Mouse (Mus musculus) heart, adult 9 months (tissue): ENCODE results near the gene Gaa.
A peak's percentile ranks its signal among the peaks of the same experiment; 100 is the strongest.
"Not testable (repeated sequence)": the region's sequence is repeated elsewhere in the genome, so short reads cannot be mapped to it uniquely, and the experiment has no call there.

Experiments
- DNase-seq, 2 experiments: peaks; one replicate each; pipeline ENCODE4 v3.0.0; 2022; ENCODE audit warnings: low spot score in 2 of 2

The Gaa gene

DNA sequence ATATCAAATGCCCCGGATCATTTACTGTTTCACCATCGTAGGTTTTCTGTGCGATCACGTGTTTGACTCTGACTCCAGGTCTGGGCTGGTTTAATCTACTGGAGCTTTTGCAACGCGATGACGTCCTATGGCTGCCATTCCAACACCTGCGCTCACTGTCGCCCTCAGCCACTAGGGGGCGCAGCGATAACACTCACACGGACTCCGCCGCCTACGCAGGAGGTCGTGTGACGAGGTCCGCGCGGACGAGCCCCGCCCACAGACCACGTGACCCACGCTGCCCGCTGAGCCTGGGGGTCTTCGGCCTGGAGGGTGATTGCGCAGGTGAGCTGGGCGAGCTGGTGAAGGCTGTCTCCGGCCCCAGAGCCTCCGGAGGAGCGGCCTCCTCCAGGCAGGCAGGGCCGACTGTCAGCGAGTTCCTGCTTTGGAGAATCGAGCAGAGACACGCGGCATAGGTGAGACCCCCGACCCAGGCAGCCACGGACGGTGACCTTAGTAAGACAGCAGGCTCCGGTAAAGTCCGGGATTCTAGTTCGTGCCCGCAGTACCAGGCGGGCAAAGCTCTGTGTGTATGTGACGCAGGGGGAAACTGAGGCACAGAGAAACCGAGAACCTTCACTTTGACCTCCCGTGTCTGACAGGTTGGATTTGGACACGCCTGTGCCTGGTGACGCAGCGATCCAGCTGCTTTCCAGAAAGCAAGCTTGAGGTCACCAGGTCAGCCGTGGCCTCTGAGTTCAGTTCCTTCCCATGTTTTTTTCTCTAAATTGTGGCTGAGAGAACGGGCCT, at the start of gene Gaa:
Gene Gaa (plus strand): TSS at position 120 of the 789 bp plus-strand sequence.
- DNase-seq: peak; percentile 89 to 94

DNA sequence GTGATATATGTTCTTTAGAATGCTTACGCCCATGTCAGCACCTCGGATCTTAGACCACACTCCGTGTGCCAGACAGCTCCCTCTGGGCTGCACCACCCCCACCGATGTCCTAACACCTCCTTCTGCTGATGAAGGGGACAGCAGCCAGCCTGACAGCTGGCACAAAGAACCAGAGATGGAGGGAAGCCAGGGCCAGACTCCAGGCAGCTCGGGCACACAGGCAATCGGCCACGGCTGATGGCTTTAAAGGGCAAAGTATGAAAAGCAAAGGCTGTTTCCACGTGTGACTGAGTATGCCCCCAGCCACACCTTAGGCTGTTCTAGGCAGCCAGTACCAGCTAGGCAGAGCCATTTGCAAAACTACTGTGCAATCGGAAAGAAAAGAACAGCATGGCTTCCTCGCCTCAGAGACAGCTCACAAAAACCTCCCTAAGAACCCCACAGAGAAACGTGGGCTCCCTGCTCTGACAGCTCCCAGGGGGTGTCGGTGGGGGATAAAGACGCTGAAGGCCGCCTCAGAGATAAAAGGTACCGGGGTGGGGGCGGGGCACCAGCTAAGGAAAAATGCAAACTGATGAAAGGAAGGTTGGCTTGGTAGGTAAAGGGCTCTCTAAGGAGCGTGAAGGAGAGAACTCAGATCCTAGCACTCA, 47.7 kb upstream of the Gaa start:
- DNase-seq: peak; percentile 49 to 78

DNA sequence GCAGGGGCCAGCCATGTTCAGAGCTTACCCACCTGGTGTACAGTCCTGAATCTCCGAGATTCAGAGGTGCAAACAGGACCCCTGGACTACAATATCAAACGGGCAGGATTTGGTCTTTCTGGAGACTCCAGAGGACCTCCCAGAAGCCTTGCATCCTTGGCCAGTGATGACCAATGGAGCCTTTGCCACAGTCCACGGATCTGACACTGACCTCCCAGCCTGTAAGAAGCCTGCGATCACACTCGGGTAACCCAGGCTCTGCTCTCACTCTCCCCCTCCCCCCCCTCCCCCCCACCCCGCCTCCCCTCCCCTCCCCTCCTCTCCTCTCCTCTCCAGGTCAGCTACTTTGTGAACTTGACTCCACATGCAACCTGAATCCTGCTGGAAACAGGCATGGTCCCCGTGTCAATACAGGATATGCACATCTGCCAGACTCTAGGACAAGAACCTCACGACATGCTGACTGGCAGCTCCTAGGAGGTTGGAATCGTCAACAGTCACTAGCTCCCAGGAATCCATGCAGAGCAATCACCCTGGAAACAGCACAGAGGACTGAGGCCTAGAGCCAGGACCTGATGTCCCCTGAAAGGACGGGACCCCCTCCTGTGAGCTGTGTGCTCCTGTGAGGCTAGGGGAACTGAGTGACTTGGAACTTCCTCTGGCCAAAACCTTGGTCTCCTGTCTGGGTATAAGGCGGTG, 45.7 kb upstream of the Gaa start:
- DNase-seq: no peak

DNA sequence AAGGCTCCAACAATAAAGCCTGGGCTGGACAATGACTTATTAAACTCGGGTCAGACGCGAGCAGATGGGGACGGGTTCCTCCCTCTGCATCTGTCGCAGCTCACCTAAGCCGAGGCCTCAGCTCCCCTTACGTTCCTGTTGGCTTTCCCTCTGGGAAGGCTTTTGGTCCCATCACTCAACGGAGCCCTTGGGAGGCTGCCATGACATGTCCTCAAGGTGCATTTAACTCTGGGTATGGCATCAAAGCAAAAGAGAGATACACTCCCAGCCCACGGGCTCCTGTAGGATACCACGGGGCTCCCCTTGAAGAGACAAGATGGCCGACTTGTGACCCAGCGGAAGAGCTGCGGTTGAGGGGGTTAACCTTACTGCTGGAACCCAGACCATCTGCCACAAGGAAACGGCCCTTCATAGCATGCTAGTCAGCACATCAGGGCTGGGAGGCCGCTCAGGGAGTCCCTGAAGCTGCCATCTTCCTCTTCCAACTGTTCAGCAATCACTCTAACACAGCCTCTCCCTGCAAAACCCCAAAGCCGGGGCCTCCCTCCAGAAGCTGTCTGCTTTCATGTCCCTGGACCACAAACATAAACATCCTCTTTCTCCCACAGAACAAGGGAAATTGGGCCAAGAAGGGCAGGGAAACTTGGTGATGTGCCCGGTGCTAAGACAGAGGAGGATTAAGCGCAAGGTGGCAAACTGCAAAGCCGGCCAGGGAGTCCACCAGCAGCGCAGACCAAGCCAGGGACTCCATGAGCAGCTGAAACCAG, 44.4 kb upstream of the Gaa start:
- no peak for DNase-seq

DNA sequence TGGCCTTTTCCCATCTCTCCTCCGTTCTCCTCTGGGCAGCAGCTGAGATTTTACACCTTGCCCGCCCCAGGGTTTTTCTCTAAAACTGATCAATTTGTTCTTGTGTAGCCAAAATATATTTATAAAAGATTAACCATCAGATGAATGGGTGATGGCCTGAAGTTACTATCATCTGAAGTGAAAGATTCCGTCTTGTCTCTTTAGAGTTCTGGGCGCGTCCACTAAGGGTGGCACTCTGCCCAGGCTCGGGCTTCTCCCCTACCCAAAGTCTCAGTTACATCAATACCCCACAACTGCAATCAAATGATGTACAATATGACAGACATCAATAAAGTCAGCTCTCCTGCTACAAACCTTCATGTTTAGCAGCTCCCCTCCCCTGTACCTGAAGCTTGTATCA, 42.8 kb upstream of the Gaa start:
- DNase-seq: no peak

DNA sequence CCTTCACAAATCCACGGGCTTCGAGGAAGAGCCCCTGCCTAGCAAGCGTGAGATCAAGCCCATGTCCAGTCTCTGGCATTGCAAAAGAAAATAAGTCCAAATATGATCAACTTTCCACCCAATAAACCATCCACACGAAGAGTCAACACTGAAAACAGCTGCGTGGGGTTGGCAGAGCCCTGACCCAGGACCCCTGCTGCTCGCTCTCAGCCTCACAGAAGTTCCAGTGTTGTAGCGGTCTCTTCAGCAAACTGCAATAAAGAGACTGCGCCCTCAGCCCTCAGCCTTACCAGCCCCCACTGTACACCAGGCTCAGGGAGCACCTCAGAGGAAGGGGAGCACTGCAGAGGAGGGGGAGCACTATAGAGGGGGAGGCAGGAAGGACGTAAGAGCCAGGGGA, 42.1 kb upstream of the Gaa start:
- DNase-seq: no peak

DNA sequence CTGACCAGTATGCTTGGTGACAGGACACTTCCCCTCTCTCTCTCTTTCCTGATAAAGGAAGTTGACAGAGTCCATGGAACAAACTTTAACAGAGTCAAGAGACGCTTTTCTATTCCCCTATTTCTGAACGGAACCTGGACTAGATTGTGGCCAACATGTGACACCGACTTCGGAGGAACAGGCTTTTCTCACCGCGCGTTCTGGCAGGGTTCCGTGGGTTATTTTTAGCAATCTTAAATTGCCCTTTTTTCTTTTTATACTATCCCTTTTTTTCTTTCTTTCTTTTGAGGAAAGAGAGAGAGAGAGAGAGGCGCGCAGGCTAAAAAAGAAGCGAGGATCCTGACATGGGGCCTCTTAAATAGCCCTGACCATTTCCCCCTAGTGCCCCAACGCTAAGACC, 40.1 kb upstream of the Gaa start:
- no peak for DNase-seq

DNA sequence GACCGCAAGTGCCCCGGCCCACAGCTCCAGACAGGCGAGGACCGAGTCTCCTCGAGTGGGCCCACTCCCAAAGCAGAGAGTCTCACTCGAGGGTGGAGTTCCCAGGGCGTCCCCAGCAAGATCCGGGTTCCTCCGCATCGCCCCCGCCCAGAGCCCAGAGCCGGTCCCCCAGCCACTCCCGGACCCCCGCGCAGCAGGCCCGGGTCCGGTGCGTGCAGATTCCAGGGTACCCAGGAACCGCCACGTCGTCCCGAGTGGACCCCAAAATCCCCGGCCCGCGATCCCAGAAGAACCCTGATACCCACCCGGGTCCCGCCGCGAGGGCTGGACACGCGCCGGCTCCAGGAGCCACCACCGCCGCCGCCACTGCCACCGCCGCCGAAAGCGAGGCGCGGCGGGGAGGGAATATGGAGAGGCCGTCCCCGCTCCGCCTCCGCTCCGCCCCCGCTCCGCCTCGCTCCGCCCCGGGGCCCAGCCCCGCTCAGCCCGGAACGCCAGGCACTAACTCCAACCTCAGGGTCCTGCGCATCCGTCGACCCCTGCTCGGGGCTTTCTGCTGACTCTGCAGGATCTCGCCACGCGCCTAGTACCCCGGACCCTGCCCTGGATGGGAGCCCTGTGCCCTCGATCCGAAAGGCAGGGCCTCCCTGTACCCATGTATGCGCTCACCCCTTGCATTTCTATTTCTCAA, 39.5 kb upstream of the Gaa start, which contains the start of the genes Tbc1d16 and Ccdc40:
Gene Tbc1d16 (minus strand): TSS at position 409 of the 691 bp plus-strand sequence.
Gene Ccdc40 (plus strand): TSS at position 482 of the 691 bp plus-strand sequence.
- DNase-seq: peak; percentile 67 to 68

DNA sequence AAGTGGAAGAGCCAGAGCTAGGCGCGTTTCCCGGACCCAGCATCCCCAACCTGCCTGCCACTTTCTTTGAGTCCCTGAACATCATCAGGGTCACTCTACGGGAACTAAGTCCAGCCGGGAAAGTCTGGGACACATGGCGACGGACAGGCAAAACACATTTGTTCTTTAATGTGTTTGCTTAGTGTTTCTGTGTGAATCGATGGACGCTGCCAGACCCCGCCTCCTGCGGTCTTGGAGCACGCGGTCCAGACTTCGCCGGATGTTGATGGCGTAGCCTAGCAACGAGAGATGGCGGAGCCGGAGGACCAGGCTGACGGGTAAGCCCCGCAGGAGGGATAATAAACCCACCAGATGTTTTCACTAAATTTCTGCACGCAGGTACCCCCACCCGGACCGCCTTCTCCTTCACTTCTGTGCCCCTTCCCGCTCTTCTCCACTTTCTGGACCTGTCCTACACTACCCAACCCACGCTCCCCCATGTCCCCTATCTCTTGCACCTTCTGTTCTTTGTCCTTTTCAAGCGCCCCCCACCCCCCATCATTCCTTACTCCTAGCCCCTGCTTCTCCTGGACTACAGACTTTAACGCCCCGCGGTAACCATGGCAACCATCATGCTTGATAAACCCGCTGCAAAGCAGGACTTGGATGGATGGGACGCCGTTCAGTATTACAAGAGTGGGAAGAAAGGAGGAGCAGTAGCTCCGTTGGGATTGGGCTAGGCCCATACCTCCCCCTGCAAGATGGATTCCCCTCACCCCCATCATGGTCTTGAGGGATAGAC, 38.7 kb upstream of the Gaa start:
- peak; percentile 76 to 78 for DNase-seq

DNA sequence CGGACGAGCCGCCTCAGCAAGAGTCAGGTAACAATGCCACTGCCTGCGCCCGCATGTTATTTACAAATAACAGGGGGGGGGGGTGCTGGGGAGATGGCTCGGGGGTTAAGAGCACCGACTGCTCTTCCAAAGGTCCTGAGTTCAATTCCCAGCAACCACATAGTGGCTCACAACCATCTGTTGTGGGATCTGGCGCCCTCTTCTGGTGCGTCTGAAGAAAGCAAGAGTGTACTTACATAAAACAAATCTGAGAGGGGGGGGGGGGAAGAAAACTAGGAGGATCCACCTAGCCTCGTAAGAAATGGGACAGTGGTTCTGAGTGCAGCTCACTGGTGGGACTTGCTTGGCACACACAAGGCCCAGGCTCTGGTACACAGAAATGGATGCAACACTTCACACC, 32.9 kb upstream of the Gaa start:
- no peak for DNase-seq

DNA sequence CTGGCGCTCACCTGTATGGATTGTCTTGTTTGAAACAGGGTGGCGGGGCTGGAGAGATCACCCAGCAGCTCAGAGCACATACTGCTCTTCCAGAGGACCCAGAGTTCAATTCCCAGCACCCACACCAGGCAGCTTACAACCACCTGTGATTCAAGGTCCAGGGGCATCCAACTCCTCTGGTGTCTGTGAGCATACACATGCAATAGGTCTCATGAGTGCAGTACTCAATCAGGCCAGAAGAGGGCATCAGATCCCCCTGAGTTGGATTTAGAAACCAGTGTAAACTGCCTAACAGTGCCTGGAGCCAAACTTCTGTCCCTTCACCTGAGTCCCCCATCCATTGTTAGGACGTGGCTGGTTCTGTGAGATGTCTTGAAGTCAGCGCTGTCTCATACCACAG, 32.1 kb upstream of the Gaa start:
- no peak for DNase-seq

DNA sequence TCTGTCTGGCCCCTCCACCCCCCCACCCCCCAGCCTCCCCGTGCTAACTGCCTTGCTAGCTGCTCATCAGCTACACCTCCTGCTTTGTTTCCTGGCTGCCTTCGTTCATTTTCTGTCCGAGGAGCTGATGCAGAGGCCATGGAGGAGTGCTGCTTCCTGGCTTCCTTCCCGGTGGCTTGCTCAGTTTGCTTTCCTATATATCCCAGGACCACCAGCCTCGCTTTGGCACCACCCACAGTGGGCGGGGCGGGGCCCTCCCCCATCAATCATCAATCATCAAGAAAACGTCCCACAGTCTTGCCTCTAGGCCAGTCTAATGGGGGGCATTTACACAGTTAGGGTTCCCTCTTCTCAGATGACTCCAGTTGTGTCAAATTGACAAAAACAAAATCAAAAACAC, 31.3 kb upstream of the Gaa start:
- DNase-seq: no peak

DNA sequence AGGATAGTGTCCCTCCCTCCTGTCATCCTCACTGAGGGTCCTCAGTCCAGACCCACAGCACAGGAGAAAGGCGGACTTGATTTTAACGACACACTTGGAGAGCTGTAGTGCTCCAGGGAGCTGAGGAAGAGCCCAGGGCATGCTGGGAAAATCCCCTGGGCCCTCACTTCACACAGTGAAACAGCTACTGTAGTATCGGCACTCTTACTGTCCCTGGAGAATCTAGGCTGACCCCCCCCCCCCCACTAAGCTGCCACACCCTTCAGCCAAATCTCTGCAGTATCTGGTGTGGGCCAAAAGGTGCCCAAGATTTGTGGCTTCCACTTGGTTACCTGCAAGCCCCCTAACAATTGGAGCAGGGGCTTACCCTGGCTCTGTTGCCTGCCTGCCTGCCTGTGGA, 30.7 kb upstream of the Gaa start:
- DNase-seq: no peak

DNA sequence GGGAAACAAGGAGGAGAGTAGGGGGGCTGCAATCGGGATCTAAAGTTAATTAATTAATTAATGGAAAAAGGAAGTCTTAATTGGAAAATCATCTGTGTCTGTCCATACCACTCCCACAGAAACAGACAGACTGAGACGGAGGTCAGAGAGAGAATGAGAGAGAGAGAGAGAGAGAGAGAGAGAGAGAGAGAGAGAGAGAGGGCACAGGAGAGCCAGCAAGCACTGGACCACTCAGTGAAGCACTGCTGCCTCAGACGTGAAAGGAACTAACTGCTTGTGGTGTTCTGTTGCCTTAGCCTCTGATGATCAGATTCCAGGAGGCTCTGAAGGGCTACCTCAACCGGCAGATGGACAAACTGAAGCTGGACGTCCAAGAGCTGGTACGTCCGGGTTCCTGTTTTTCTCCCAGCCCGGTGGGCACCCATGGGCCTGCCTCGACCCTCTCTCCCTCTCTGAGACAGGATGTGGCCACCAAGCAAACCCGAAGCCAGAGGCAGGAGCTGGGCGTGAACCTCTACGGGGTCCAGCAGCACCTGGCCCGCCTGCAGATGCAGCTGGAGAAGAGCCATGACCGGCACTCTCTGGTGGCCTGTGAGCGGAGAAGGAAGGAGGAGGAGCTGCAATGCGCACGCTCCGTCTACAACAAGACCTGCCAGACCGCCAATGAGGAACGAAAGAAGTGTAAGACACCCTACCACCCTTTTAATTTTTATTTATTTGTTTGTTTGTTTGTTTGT, 30.0 kb upstream of the Gaa start:
- DNase-seq: peak; percentile 26 to 50

DNA sequence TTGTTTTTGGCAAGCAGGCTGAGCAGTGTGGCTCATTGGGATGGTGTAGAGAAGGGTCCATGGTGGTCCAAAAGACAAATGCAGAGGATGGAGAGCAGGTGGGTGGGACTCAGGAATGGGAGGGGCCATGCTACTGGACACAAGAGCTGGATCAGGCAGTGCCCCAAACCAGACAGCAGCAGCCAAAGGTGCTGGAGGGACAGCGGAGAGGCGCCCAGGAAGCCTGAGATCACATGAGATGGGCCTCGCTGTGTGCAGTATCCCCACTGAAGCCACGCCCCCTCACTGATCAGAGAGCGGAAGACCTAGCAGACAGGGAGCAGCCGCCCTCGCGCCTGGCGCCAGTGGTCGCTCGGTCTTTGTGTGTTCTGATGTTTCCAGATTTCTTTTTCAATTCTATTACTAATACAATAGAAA, 29.4 kb upstream of the Gaa start:
- DNase-seq: peak; percentile 36 to 47

DNA sequence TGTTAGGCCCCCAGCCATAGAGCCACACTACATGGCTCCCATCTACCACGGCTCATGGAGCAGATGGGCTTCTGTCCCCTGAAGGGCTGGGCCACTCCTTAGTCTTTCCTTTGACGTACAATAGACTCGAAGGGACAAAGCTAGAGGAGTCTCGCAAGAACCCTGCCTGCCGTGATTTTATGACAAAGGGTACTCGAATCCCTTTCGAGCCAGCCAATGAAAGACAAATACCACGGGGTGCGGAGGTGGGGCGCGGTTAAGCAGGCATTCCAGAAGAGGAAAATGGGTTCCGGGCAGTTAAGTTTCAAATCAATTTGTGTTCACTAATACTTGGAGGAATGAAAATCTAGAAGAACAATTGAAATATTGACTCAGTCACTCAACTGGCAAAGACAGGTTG, 28.2 kb upstream of the Gaa start:
- DNase-seq: no peak

DNA sequence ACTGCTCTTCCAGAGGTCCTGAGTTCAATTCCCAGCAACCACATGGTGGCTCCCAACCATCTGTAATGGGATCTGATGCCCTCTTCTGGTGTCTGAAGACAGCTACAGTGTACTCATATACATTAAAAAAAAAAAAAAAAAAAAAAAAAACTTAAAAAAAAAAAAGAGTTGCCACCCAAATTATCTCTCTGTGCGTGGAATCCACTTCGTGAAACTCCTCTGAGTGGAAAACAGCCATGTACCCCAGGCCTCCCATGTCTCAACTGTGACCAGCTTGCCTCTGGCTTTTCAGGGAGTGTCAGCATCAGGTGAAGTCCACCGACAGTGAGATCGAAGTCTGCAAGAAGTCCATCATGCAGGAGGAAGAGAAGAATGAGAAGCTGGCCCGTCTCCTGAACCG, 22.1 kb upstream of the Gaa start:
- DNase-seq: not testable (repeated sequence)

DNA sequence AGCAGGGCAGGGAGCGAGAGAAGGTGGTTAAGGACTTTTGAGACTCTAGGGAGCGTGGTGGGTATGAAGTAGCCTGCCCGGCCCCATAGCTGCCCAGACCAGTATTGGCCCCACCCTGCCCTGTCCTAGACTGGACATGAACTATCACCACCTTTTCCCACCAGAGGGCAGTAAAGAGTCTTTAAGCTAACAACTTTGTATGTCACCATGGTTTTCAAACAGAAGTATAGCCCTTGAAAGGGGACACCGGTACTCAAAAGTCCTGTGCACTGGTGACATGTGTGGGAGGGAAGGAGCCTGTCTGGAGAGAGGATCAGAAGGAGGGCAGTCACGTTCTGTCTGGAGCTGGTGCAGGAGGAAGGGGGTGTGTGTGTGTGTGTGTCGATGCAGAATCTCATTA, 18.7 kb upstream of the Gaa start:
- peak; percentile 32 to 61 for DNase-seq

DNA sequence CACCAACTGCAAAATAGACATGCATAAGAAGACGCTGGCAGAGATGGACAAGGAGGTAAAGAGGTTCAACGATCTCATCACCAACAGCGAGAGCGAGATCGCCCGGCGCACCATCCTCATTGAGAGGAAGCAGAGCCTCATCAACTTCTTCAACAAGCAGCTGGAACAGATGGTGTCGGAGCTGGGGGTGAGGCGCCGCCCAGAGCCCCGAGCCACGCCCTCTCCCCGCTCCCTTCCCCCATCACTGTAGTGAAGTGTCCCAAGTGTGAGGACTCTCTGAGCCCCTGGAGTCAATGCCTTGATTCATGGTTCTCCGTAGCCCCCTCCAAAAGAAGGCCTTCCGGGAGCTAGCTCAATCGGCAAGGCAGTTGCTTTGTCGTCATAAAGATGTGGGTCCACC, 16.7 kb upstream of the Gaa start:
- no peak for DNase-seq
